Mouse (Mus musculus) liver, embryonic 14.5 days (tissue): ENCODE measurements around the gene Synm. TPM values are rescaled to one million over a fixed set of nuclear protein-coding genes. Genes with fewer than 3 reads are reported as not detected.

ENCODE experiments used
- ATAC-seq: fragments of 200-750 bp; cut with Nextera tagmentation; 2 replicates; pipeline ENCODE4 v1.8.0; 2017; ENCODE audit warnings: moderate number of reproducible peaks, mild to moderate bottlenecking, moderate library complexity; ENCODE audit not compliant: insufficient read depth
- DNase-seq, 3 experiments: peaks; one replicate each; pipeline ENCODE4 v3.0.0-alpha.2; 2012 to 2013; ENCODE audit warnings: low read depth in 3 of 3, low spot score in 3 of 3
- H3K27ac ChIP-seq: fragments of 300-500 bp; sonication (generic); 2 replicates; pipeline ENCODE4 v1.5.1; 2014; ENCODE audit warnings: moderate library complexity, mild to moderate bottlenecking, control low read depth, inconsistent platforms
- H3K27me3 ChIP-seq: fragments of 300-500 bp; sonication (generic); 2 replicates; pipeline ENCODE4 v1.6.1; 2014; ENCODE audit warnings: mild to moderate bottlenecking, low read length, moderate library complexity; ENCODE audit not compliant: control insufficient read depth, insufficient read depth
- H3K36me3 ChIP-seq: fragments of 300-500 bp; sonication (generic); replicated peaks from 2 replicates; pipeline ENCODE4 v1.6.1; 2014; ENCODE audit warnings: low read depth; ENCODE audit not compliant: control insufficient read depth, insufficient read depth
- H3K4me1 ChIP-seq, 2 experiments: fragments of 200-500 bp in 1 of 2; fragments of 300-500 bp in 1 of 2; sonication (generic) in 1 of 2; replicated peaks; 2 replicates each; pipeline ENCODE4 v1.6.1; 2012 to 2014; ENCODE audit warnings: antibody characterized with exemption in 1 of 2, inconsistent platforms in 1 of 2, low read length in 1 of 2; ENCODE audit not compliant: control insufficient read depth in 2 of 2, insufficient read depth in 2 of 2
- H3K4me2 ChIP-seq: fragments of 300-500 bp; sonication (generic); 2 replicates; pipeline ENCODE4 v1.6.1; 2014; ENCODE audit warnings: low read depth, mild to moderate bottlenecking, control low read depth, moderate library complexity
- H3K4me3 ChIP-seq, 2 experiments: fragments of 200-500 bp in 1 of 2; fragments of 300-500 bp in 1 of 2; sonication (generic) in 1 of 2; 2 replicates each; pipeline ENCODE4 v1.5.1; 2012 to 2014; ENCODE audit warnings: low read depth in 2 of 2, low read length in 2 of 2, mild to moderate bottlenecking in 2 of 2, control low read depth in 1 of 2, inconsistent platforms in 1 of 2, moderate library complexity in 1 of 2; ENCODE audit not compliant: insufficient read depth in 1 of 2
- H3K9ac ChIP-seq: fragments of 300-500 bp; sonication (generic); replicated peaks from 2 replicates; pipeline ENCODE4 v1.6.1; 2014; ENCODE audit warnings: mild to moderate bottlenecking, control low read depth, moderate library complexity
- H3K9me3 ChIP-seq: fragments of 300-500 bp; sonication (generic); 2 replicates; pipeline ENCODE4 v1.6.1; 2016; ENCODE audit warnings: low read length, mixed read lengths; ENCODE audit not compliant: control insufficient read depth
- CTCF ChIP-seq: IDR thresholded peaks from 2 replicates; pipeline ENCODE4 v1.5.1; 2016; ENCODE audit warnings: antibody characterized with exemption, low read depth, control low read depth
- EP300 ChIP-seq: IDR thresholded peaks from 2 replicates; pipeline ENCODE4 v1.6.1; 2016; ENCODE audit warnings: antibody characterized with exemption, low read depth
- WGBS: fragments of 180-500 bp; shearing (Covaris S2); extraction: QIAGEN DNeasy Blood & Tissue Kit; methylation state at CpG from one replicate; pipeline ENCODE4 v1.1.7; 2014; ENCODE audit not compliant: insufficient replicate concordance; 5-methylcytosine and 5-hydroxymethylcytosine counted together
- polyA plus RNA-seq, 2 experiments: library from polyadenylated mRNA; depleted of rRNA in 1 of 2; stranded (reverse) in 1 of 2; unstranded in 1 of 2; fragments of >200 nt; fragmentation: Nextera tagmentation in 1 of 2; extraction: Ambion mirVana in 1 of 2; gene quantifications; 2 replicates each; pipeline versions ENCODE4 v1.2.1 to v1.2.3; 2012 to 2014

Synm gene
- polyA plus RNA-seq, 2 experiments: 0.03 to 0.05 TPM

DNA sequence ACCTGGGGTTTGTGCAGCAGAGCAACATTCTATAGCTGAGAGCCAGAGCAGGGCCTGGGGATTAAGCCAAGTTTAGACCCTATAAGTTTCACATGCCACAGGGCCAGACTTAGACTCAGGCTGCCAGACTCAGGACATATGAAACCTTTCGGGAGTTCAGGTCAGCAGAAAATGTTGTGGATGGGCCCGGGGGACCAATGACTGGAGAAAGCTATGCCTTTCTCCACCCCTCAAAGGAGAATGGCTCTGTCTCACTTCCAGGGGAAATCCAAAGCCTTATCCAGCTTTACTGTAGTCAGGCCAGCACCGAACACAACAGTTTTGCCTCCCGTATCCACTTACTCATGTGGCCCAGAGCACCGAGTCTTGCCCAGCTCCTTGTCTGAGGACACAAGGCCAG lies 18.7 kb downstream of the Synm start:
- no peak for ATAC-seq
- Histone ChIP-seq H3K4me1 (peaks cover 0 to 6% of the 10 kb centered on the region in 2 experiments; a peak in 2 of 4 replicates), H3K4me3 (no peak overlapping the region), H3K4me2 (no peak overlapping the region), H3K27me3 (no peaks in the 10 kb centered on the region), H3K27ac (no peak overlapping the region), H3K36me3 (no peaks in the 10 kb centered on the region), H3K9ac (no peak overlapping the region), H3K9me3 (no peaks in the 10 kb centered on the region)
- 72% methylated on average over 5 of the region's 5 CpGs for WGBS
- no peak for DNase-seq
- TF ChIP-seq EP300 (no peak), CTCF (no peak)

DNA sequence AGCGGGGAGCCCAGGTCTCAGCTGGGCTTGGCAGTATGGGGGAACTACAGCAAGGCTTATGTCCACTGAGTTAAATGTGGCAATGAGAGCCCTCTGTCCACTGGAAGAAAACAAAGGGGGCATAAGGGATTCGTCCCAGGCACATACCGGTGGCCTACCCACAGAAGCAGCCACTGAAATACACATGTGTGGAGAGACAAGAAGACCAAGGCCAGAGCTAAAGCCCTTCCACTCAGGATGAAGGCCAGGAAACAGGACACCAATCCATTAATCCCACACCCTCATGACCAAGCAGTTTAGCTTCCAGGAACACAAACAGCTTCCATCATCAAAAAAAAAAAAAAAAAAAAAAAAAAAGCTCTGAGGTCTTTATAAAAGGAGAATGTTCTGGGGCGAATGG lies 19.2 kb downstream of the Synm start:
- H3K9ac ChIP-seq: no peak overlapping the region
- H3K4me3 ChIP-seq: no peak overlapping the region
- H3K36me3 ChIP-seq: no peaks in the 10 kb centered on the region
- H3K4me1 ChIP-seq: peaks cover 0 to 6% of the 10 kb centered on the region in 2 experiments; a peak in 2 of 4 replicates
- no peak overlapping the region for H3K27ac ChIP-seq
- H3K9me3 ChIP-seq: no peaks in the 10 kb centered on the region
- H3K4me2 ChIP-seq: no peak overlapping the region
- 74% methylated on average over 4 of the region's 4 CpGs for WGBS
- no peak for TF ChIP-seq EP300
- no peak for TF ChIP-seq CTCF
- DNase-seq (no peak), ATAC-seq (no peak)
- no peaks in the 10 kb centered on the region for H3K27me3 ChIP-seq

DNA sequence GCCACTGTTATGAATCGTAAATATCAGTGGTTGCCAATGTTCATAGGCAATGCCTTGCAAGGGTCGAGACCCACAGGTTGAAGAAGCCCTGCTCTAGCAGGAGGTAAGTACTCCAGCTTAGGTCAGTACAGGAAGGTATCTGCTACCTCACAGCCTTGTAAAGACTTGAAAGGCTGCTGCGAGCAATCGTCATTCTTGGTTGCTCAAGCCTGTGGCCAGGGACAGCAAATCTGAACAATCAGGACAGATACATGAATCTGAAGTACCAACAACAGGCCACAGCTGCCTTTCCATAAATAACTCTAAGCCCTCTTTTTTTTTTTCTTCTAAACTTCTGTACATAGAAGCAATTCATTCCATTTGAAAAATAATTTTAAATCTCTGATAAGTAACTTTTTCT lies 27.3 kb downstream of the Synm start:
- no peak for ATAC-seq

DNA sequence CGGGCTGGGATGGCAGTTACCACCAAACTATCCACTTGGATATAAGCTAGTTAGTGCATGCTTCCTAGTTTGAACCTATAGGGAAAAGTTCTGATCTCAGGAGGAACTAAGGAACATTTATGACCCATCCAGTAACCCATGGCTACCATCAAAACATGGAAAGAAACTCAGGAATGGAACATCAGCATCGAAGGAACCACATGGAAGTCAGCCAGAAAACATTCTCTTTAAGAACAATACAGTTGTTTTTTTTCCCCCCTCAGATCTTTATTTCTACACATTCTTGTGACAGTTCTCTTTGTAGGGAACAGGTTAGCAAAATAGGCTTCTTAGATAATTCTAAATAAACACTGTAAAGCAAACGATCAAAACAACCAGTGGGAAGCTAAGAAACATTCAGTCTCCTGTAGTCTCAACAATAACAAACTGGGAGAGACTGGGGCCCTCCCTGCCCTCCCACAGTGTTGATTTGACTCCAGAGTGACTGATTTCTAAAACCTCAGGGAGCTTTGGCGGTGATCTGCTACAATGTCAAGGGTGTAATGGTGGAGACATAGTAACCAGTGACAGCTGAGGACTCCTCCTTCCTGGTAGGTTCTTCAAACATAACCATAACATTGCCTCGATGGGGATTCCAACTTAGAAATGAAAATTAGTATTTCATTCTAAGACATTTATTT lies 29.0 kb downstream of the Synm start:
- H3K27me3 ChIP-seq: no peaks in the 10 kb centered on the region
- no peaks in the 10 kb centered on the region for H3K9me3 ChIP-seq
- ATAC-seq: no peak
- DNase-seq: no peak
- TF ChIP-seq CTCF (no peak), EP300 (no peak)
- H3K27ac ChIP-seq: no peak overlapping the region
- H3K4me2 ChIP-seq: no peak overlapping the region
- H3K9ac ChIP-seq: no peak overlapping the region
- H3K36me3 ChIP-seq: no peaks in the 10 kb centered on the region
- no peaks in the 10 kb centered on the region for H3K4me1 ChIP-seq
- 56% methylated on average over 5 of the region's 5 CpGs for WGBS
- no peak overlapping the region for H3K4me3 ChIP-seq

More for the DNA sequence above, 27.3 kb downstream of the Synm start:
- DNase-seq: no peak
- Histone ChIP-seq H3K27ac (no peak overlapping the region), H3K4me1 (no peaks in the 10 kb centered on the region), H3K27me3 (no peaks in the 10 kb centered on the region), H3K9ac (no peak overlapping the region), H3K4me3 (no peak overlapping the region), H3K4me2 (no peak overlapping the region), H3K9me3 (no peaks in the 10 kb centered on the region), H3K36me3 (no peaks in the 10 kb centered on the region)
- WGBS: 60% methylated on average over 4 of the region's 4 CpGs
- TF ChIP-seq EP300: no peak

GRCm38 (mm10) chr7:67728809-67729208 lies 30.7 kb downstream of the Synm start:
- Histone ChIP-seq H3K9me3 (no peaks in the 10 kb centered on the region), H3K36me3 (no peaks in the 10 kb centered on the region), H3K27ac (no peak overlapping the region), H3K4me2 (no peak overlapping the region), H3K9ac (no peak overlapping the region), H3K4me3 (no peak overlapping the region), H3K4me1 (no peaks in the 10 kb centered on the region), H3K27me3 (no peaks in the 10 kb centered on the region)
- TF ChIP-seq CTCF: no peak
- TF ChIP-seq EP300: no peak
- no peak for DNase-seq
- ATAC-seq: no peak
- WGBS: 66% methylated on average over 4 of the region's 4 CpGs
